Mouse (Mus musculus) hindlimb bud, embryonic 11.5 days (tissue): ENCODE measurements around the gene Gm9044.
"Not testable (repeated sequence)": the region's sequence is repeated elsewhere in the genome, so short reads cannot be mapped to it uniquely, and the experiment has no call there.

Experiments used
- DNase-seq: peaks from one replicate; pipeline ENCODE4 v3.0.0-alpha.2; 2012; ENCODE audit warnings: low read depth, low spot score; ENCODE audit errors: extremely low spot score

Gene Gm9044

DNA sequence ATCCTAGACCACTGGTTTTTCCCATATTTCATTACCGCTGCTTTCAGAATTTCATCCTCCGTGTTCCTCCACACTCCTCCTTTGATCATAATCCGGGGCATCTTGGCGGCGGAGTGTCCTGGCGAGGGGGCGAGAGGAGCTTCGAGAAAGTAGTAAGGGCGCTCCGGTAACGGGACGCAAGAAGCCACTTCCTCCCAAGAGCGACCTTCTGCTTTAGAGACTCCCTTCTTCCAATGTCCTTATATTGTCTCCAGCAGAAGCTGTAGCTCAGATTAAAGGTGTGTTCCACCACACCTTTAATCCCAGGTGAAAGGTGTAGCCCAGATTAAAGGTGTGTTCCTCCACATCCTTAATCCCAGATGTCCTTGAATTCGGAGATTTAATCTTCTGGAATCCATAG lies at the start of gene Gm9044:
Gene Gm9044, minus strand, starts transcription at position 101 of the 400 bp plus-strand sequence.
- DNase-seq = not testable (repeated sequence)

GRCm38 (mm10) chr10:118370443-118370842 lies 38.2 kb upstream of the Gm9044 start:
- DNase-seq = peak; percentile 60

GRCm38 (mm10) chr10:118369518-118369917 lies 37.3 kb upstream of the Gm9044 start:
- no peak for DNase-seq

DNA sequence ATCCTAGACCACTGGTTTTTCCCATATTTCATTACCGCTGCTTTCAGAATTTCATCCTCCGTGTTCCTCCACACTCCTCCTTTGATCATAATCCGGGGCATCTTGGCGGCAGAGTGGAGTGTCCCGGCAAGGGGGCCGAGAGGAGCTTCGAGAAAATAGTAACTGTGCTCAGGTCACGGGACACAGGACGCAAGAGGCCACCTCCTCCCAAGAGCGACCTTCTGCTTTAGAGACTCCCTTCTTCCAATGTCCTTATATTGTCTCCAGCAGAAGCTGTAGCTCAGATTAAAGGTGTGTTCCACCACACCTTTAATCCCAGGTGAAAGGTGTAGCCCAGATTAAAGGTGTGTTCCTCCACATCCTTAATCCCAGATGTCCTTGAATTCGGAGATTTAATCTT lies 21.8 kb upstream of the Gm9044 start, which contains the start of gene Gm9049:
Gene Gm9049, minus strand, starts transcription at position 101 of the 400 bp plus-strand sequence.
- not testable (repeated sequence) for DNase-seq

DNA sequence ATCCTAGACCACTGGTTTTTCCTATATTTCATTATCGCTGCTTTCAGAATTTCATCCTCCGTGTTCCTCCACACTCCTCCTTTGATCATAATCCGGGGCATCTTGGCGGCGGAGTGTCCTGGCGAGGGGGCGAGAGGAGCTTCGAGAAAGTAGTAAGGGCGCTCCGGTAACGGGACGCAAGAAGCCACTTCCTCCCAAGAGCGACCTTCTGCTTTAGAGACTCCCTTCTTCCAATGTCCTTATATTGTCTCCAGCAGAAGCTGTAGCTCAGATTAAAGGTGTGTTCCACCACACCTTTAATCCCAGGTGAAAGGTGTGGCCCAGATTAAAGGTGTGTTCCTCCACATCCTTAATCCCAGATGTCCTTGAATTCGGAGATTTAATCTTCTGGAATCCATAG lies 16.4 kb upstream of the Gm9044 start, which contains the start of gene Gm9048:
Gene Gm9048, minus strand, starts transcription at position 101 of the 400 bp plus-strand sequence.
- DNase-seq = not testable (repeated sequence)

DNA sequence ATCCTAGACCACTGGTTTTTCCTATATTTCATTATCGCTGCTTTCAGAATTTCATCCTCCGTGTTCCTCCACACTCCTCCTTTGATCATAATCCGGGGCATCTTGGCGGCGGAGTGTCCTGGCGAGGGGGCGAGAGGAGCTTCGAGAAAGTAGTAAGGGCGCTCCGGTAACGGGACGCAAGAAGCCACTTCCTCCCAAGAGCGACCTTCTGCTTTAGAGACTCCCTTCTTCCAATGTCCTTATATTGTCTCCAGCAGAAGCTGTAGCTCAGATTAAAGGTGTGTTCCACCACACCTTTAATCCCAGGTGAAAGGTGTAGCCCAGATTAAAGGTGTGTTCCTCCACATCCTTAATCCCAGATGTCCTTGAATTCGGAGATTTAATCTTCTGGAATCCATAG lies 10.9 kb upstream of the Gm9044 start, which contains the start of gene Gm9046:
Gene Gm9046, minus strand, starts transcription at position 101 of the 400 bp plus-strand sequence.
- DNase-seq = not testable (repeated sequence)

DNA sequence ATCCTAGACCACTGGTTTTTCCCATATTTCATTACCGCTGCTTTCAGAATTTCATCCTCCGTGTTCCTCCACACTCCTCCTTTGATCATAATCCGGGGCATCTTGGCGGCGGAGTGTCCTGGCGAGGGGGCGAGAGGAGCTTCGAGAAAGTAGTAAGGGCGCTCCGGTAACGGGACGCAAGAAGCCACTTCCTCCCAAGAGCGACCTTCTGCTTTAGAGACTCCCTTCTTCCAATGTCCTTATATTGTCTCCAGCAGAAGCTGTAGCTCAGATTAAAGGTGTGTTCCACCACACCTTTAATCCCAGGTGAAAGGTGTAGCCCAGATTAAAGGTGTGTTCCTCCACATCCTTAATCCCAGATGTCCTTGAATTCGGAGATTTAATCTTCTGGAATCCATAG lies 5.5 kb upstream of the Gm9044 start, which contains the start of gene Gm9045:
Gene Gm9045, minus strand, starts transcription at position 101 of the 400 bp plus-strand sequence.
- not testable (repeated sequence) for DNase-seq

DNA sequence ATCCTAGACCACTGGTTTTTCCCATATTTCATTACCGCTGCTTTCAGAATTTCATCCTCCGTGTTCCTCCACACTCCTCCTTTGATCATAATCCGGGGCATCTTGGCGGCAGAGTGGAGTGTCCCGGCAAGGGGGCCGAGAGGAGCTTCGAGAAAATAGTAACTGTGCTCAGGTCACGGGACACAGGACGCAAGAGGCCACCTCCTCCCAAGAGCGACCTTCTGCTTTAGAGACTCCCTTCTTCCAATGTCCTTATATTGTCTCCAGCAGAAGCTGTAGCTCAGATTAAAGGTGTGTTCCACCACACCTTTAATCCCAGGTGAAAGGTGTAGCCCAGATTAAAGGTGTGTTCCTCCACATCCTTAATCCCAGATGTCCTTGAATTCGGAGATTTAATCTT lies 5.3 kb downstream of the Gm9044 start, which contains the start of gene Gm9040:
Gene Gm9040, minus strand, starts transcription at position 101 of the 400 bp plus-strand sequence.
- not testable (repeated sequence) for DNase-seq

- DNase-seq = no peak
These were observed 13.2 kb downstream of the Gm9044 start for GRCm38 (mm10) chr10:118319024-118319423.

GRCm38 (mm10) chr10:118302133-118302532 lies 30.1 kb downstream of the Gm9044 start:
- DNase-seq = not testable (repeated sequence)

GRCm38 (mm10) chr10:118294938-118295337 lies 37.3 kb downstream of the Gm9044 start, which contains the start of gene Iltifb:
Gene Iltifb (minus strand): TSS chr10:118295038.
- DNase-seq = no peak

- DNase-seq = not testable (repeated sequence)
These were observed 49.2 kb downstream of the Gm9044 start for GRCm38 (mm10) chr10:118283016-118283415.

DNA sequence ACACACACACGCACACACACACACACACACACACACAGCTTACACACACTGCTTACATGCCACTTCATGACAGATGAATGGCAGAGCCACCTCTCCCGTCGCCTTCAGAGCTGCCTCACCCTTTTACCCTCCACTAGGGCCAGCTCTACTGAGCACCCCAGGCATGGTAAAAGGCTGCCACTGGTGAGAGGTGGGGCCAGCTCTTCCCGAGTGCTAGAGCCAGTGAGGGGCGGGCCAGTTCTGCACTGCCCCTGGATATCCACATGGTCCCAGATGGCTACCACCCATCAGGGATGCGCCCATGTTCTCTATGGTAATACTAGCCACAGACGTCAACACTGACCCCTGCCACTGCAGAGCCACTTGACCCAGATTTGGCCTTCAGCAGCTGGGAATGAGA lies 49.6 kb downstream of the Gm9044 start:
- DNase-seq = not testable (repeated sequence)
